Mouse (Mus musculus): Measurements from ENCODE around the gene Ctbp1. TPM values are rescaled to one million over a fixed set of nuclear protein-coding genes. Genes with fewer than 3 reads are reported as not detected.

Ctbp1 gene
- total RNA-seq (2023): 227 TPM

DNA sequence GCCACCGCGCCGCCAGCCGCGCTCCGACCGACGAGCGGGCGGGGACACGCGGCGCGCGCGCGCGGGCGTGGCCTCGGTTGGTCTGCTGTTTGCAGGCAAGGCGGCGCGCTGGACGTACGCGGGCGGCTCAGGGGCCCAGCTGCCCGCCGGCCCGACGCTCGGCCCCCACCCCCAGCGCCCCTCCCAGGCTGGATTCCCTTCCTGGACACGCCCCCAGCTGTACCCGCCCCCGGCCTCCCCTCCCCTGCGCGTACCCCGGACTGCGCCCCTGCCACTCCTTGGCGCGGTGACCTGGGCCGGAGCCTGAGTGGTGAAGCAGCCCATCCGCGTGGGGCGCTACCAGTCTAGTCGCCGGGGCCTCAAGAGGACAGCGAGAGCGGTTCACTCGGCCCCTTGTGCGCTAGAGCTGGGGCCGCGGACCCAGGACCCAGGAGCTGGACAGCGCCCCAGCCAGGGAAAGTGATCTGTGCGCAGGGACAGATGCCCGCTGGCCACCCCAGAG lies at the start of gene Ctbp1:
Ctbp1 (minus strand) TSS at position 42 of the 502 bp plus-strand sequence.

DNA sequence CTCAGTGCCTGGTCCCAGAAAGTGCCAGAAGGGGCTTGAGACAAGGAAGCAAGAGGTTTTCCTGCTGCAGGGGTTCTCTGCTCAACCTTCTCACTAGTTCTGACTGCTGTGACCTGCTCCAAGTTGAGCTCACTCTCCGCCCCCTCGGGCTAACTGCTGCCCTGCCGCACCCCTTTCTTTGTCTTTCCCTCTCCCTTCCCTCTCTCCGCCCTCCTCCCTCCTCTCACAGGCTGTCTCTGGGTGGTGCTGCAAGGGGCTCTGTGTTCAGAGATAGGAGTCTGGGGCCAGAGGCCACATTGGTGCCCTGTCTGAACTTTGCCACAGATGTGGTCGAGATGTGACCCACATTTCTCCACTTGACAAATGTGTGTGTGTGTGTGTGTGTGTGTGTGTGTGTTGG lies 56.7 kb downstream of the Ctbp1 start, which contains the start of gene Spon2:
Spon2 (minus strand) TSS at position 375 of the 400 bp plus-strand sequence.

Other genes starting within 250 kb of the Ctbp1 start
- gene Slc5a1, start 170.8 kb downstream of the Ctbp1 start, total RNA-seq (2023): not detected
- not detected for gene Spon2, start 56.5 kb downstream of the Ctbp1 start, total RNA-seq (2023)
- gene Maea, start 60.5 kb upstream of the Ctbp1 start, total RNA-seq (2023): 73.8 TPM
- gene Uvssa, start 103.6 kb upstream of the Ctbp1 start, total RNA-seq (2023): 21.7 TPM
- gene Nkx1-1, start 159.0 kb upstream of the Ctbp1 start, total RNA-seq (2023): not detected

Data from CD8-positive naive resting alpha-beta T cell, adult 57 days (primary cell).